Mouse (Mus musculus) MEL (cell line): ENCODE results near the gene Tmem150c.

Source experiments
- CTCF ChIP-seq, 3 experiments: IDR thresholded peaks in 2 of 3; conservative IDR thresholded peaks in 1 of 3; 2 replicates each; pipeline ENCODE4 v1.5.1; 2011 to 2012; ENCODE audit warnings: low read length in 3 of 3, low read depth in 2 of 3, mild to moderate bottlenecking in 2 of 3, improper control_type of control experiment in 1 of 3, inconsistent platforms in 1 of 3, mixed read lengths in 1 of 3, moderate library complexity in 1 of 3; ENCODE audit not compliant: control insufficient read depth in 1 of 3, insufficient read depth in 1 of 3, poor library complexity in 1 of 3, severe bottlenecking in 1 of 3
- ETS1 ChIP-seq: IDR thresholded peaks from 2 replicates; pipeline ENCODE4 v1.6.1; 2012; ENCODE audit warnings: low read depth, mild to moderate bottlenecking, inconsistent platforms, low read length, improper control_type of control experiment, moderate library complexity
- POLR2A ChIP-seq, 2 experiments: IDR thresholded peaks; 2 replicates each; pipeline ENCODE4 v1.6.1; 2011 to 2012; ENCODE audit warnings: low read length in 2 of 2, mild to moderate bottlenecking in 2 of 2, control low read depth in 1 of 2, improper control_type of control experiment in 1 of 2, low read depth in 1 of 2, moderate library complexity in 1 of 2; ENCODE audit not compliant: control insufficient read depth in 1 of 2, insufficient read depth in 1 of 2, poor library complexity in 1 of 2
- SMC3 ChIP-seq: IDR thresholded peaks from 2 replicates; pipeline ENCODE4 v1.6.1; 2011; ENCODE audit warnings: low read depth, low read length, improper control_type of control experiment
- UBTF ChIP-seq: IDR thresholded peaks from 2 replicates; pipeline ENCODE4 v1.6.1; 2012; ENCODE audit warnings: low read depth, mild to moderate bottlenecking, inconsistent platforms, low read length, improper control_type of control experiment, moderate library complexity, borderline replicate concordance; ENCODE audit not compliant: insufficient read depth

DNA sequence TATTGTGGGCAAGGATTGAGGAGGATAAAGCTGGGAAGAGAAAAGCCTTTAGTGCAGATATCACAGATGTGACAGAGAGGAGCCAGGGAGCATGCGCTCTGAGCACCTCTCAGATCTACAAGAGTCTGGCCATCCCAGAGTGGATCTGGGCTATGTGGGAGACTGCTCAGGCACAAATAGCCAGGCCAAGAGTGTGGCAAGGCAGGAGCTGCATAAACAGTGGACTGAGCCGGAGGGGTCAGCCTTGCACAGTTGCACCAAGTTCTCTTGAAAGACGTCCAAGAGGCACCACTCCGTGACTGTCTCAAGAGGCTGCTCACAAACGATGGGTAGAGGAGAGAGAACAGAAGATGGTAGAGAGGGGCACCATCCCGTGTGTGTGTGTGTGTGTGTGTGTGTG lies 47.1 kb upstream of the Tmem150c start:
- no peak for TF ChIP-seq CTCF (IDR thresholded peaks at IDR 0.05 in 2 of 3, conservative IDR thresholded peaks at IDR 0.05 in 1 of 3; ENCODE audit: control insufficient read depth in 1 of 3, insufficient read depth in 1 of 3, low read depth in 2 of 3, low read length in 3 of 3, poor library complexity in 1 of 3, severe bottlenecking in 1 of 3)
- no peak for TF ChIP-seq UBTF
- no peak for TF ChIP-seq POLR2A (IDR thresholded peaks at IDR 0.05; ENCODE audit: control insufficient read depth in 1 of 2, insufficient read depth in 1 of 2, low read depth in 1 of 2, low read length in 2 of 2, poor library complexity in 1 of 2)
- TF ChIP-seq ETS1: no peak
- no peak for TF ChIP-seq SMC3
